Mouse (Mus musculus) layer of hippocampus, postnatal 14 days (tissue): ENCODE results near the gene Cbs. TPM values are rescaled to one million over a fixed set of nuclear protein-coding genes. Genes with fewer than 3 reads are reported as not detected.

Experiments
- microRNA-seq, 2 experiments: library from miRNA; unstranded; fragments of <30 nt; microRNA quantifications; one replicate each; pipeline ENCODE4 v1.2.0; 2021
- total RNA-seq, 2 experiments: library from RNA; stranded (reverse); gene quantifications; 2 replicates each; pipeline ENCODE4 v1.2.3; 2021

Gene Cbs
- total RNA-seq, 2 experiments from 2014 or later, result 75.4 to 91.4 TPM

Small RNA genes lying within 50 kb of the gene (microRNA-seq; reads per million reads assigned to microRNA genes)
- gene Gm24970, result 0 to 0.57 reads per million in 2 experiments

Other genes with a start within 250 kb of the Cbs start
- 10 to 100 TPM; 24.7 to 29.8 TPM for gene Wdr4, start 117.3 kb downstream of the Cbs start, total RNA-seq
- gene Ndufv3, start 117.1 kb downstream of the Cbs start, total RNA-seq, result 100 to 1,000 TPM; 319 to 320 TPM
- 10 to 100 TPM; 15.3 to 18.9 TPM for gene Pknox1, start 72.5 kb downstream of the Cbs start, total RNA-seq
- gene U2af1, start 21.7 kb upstream of the Cbs start, total RNA-seq, result 100 to 1,000 TPM; 112 to 130 TPM
- gene Cryaa, start 40.6 kb upstream of the Cbs start, total RNA-seq, result under 1 TPM in 1 of 2 experiments, not detected in 1; 0.55 TPM
- 10 to 100 TPM; 16.1 to 16.7 TPM for gene Sik1, start 218.6 kb upstream of the Cbs start, total RNA-seq